Mouse (Mus musculus) erythroblast, embryonic 14.5 days (primary cell): ENCODE data around the gene Ccdc13.

Experiments used
- GATA1 ChIP-seq: IDR thresholded peaks from 2 replicates; pipeline ENCODE4 v1.6.1; 2012; ENCODE audit warnings: low read length, inconsistent platforms, mixed read lengths
- TAL1 ChIP-seq: IDR thresholded peaks from 3 replicates; pipeline ENCODE4 v1.6.1; 2012; ENCODE audit warnings: low read length, inconsistent platforms, mixed read lengths

DNA sequence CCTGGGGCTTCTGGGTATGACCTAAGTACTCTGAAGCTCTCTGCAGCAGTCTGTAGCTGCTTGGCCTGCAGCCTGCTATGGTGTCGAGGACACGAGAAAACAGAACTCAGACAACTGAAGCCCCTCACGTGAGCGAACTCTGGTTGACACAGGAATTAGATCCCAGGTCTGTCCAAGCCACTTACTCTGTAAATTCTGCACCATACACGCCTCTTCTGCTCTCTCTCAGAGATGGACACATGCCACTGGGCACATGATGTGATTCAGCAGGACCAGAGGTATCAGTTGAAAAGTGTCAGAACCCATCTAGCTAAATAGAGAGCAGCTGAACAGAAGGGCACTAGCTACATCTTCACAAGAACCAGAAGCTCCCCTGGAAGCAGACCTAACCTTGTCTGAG lies 66.8 kb downstream of the Ccdc13 start:
- TF ChIP-seq GATA1 (no peak), TAL1 (no peak)
